Mouse (Mus musculus) kidney, embryonic 16.5 days (tissue): ENCODE measurements around the gene Stk24. TPM values are rescaled to one million over a fixed set of nuclear protein-coding genes. Genes with fewer than 3 reads are reported as not detected.

ENCODE experiments used
- ATAC-seq: fragments of 200-750 bp; cut with Nextera tagmentation; 2 replicates; pipeline ENCODE4 v1.8.0; 2017; ENCODE audit warnings: moderate TSS enrichment; ENCODE audit not compliant: low FRiP score, low TSS enrichment
- H3K27ac ChIP-seq: fragments of 300-500 bp; sonication (generic); 2 replicates; pipeline ENCODE4 v1.5.1; 2014; ENCODE audit warnings: low read length
- H3K27me3 ChIP-seq: fragments of 300-500 bp; sonication (generic); 2 replicates; pipeline ENCODE4 v1.6.1; 2014; ENCODE audit warnings: low read length, control low read depth, mixed read lengths; ENCODE audit not compliant: insufficient read depth
- H3K36me3 ChIP-seq: fragments of 300-500 bp; sonication (generic); 2 replicates; pipeline ENCODE4 v1.6.1; 2014; ENCODE audit warnings: low read length, control low read depth, mixed read lengths; ENCODE audit not compliant: insufficient read depth
- H3K4me1 ChIP-seq: fragments of 300-500 bp; sonication (generic); 2 replicates; pipeline ENCODE4 v1.6.1; 2014; ENCODE audit warnings: low read length, control low read depth, mixed read lengths; ENCODE audit not compliant: insufficient read depth
- H3K4me2 ChIP-seq: fragments of 300-500 bp; sonication (generic); replicated peaks from 2 replicates; pipeline ENCODE4 v1.6.1; 2014; ENCODE audit warnings: low read depth, low read length
- H3K4me3 ChIP-seq: fragments of 300-500 bp; sonication (generic); 2 replicates; pipeline ENCODE4 v1.5.1; 2014; ENCODE audit warnings: mild to moderate bottlenecking, low read length
- H3K9ac ChIP-seq: fragments of 300-500 bp; sonication (generic); replicated peaks from 2 replicates; pipeline ENCODE4 v1.6.1; 2014; ENCODE audit warnings: low read length
- H3K9me3 ChIP-seq: fragments of 300-500 bp; sonication (generic); 2 replicates; pipeline ENCODE4 v1.6.1; 2016; ENCODE audit warnings: low read length, control low read depth
- WGBS: fragments of 180-500 bp; shearing (Covaris S2); extraction: QIAGEN DNeasy Blood & Tissue Kit; methylation state at CpG from one replicate; pipeline ENCODE4 v1.1.7; 2014; 5-methylcytosine and 5-hydroxymethylcytosine counted together
- polyA plus RNA-seq: library from polyadenylated mRNA; unstranded; fragments of >200 nt; fragmentation: Nextera tagmentation; extraction: Ambion mirVana; gene quantifications from 2 replicates; pipeline ENCODE4 v1.2.1, GENCODE M21; 2015

The Stk24 gene
- polyA plus RNA-seq, 1 experiment from 2014 or later: 34.8 TPM

- no peak overlapping the region for H3K9ac ChIP-seq
- H3K4me1 ChIP-seq: no peaks in the 10 kb centered on the region
- 94% methylated on average over 8 of the region's 8 CpGs for WGBS
- H3K4me2 ChIP-seq: no peak overlapping the region
- no peak overlapping the region for H3K4me3 ChIP-seq
- peaks cover 67% of the 10 kb centered on the region for H3K36me3 ChIP-seq
- H3K27ac ChIP-seq: no peak overlapping the region
- ATAC-seq: no peak
- no peaks in the 10 kb centered on the region for H3K9me3 ChIP-seq
- no peaks in the 10 kb centered on the region for H3K27me3 ChIP-seq
These were observed 87.9 kb downstream of the Stk24 start for GRCm38 (mm10) chr14:121291881-121292280.

GRCm38 (mm10) chr14:121285379-121286120 is 94.3 kb downstream of the Stk24 start:
- Histone ChIP-seq H3K4me1 (no peaks in the 10 kb centered on the region), H3K4me2 (no peak overlapping the region), H3K27me3 (no peaks in the 10 kb centered on the region), H3K27ac (no peak overlapping the region), H3K9ac (no peak overlapping the region), H3K36me3 (peaks cover 64% of the 10 kb centered on the region), H3K4me3 (no peak overlapping the region), H3K9me3 (no peaks in the 10 kb centered on the region)
- WGBS: 92% methylated on average over 14 of the region's 14 CpGs
- ATAC-seq: no peak

- no peak overlapping the region for H3K27ac ChIP-seq
These were observed 98.5 kb downstream of the Stk24 start for GRCm38 (mm10) chr14:121281336-121281710.

GRCm38 (mm10) chr14:121280601-121281335 is 99.0 kb downstream of the Stk24 start:
- no peak overlapping the region for H3K9ac ChIP-seq
- WGBS: 81% methylated on average over 16 of the region's 16 CpGs
- no peak for ATAC-seq
- H3K9me3 ChIP-seq: no peaks in the 10 kb centered on the region
- no peaks in the 10 kb centered on the region for H3K4me1 ChIP-seq
- no peaks in the 10 kb centered on the region for H3K27me3 ChIP-seq
- no peak overlapping the region for H3K4me2 ChIP-seq
- peaks cover 53% of the 10 kb centered on the region for H3K36me3 ChIP-seq
- no peak overlapping the region for H3K27ac ChIP-seq
- H3K4me3 ChIP-seq: no peak overlapping the region

More at GRCm38 (mm10) chr14:121281336-121281710, 98.5 kb downstream of the Stk24 start:
- no peaks in the 10 kb centered on the region for H3K4me1 ChIP-seq
- ATAC-seq: no peak
- peaks cover 54% of the 10 kb centered on the region for H3K36me3 ChIP-seq
- H3K4me2 ChIP-seq: no peak overlapping the region
- H3K9me3 ChIP-seq: no peaks in the 10 kb centered on the region
- H3K9ac ChIP-seq: no peak overlapping the region
- no peak overlapping the region for H3K4me3 ChIP-seq
- H3K27me3 ChIP-seq: no peaks in the 10 kb centered on the region

- 31% methylated on average over 6 of the region's 6 CpGs for WGBS
- peak; percentile 72 for ATAC-seq
These were observed 100.7 kb downstream of the Stk24 start for GRCm38 (mm10) chr14:121279106-121279505.

GRCm38 (mm10) chr14:121276016-121276415 is 103.8 kb downstream of the Stk24 start:
- H3K4me3 ChIP-seq: no peak overlapping the region
- no peaks in the 10 kb centered on the region for H3K27me3 ChIP-seq
- H3K36me3 ChIP-seq: peaks cover 56% of the 10 kb centered on the region
- H3K9me3 ChIP-seq: no peaks in the 10 kb centered on the region
- 55% methylated on average over 10 of the region's 10 CpGs for WGBS
- no peak overlapping the region for H3K9ac ChIP-seq
- H3K4me2 ChIP-seq: no peak overlapping the region
- ATAC-seq: no peak
- H3K27ac ChIP-seq: no peak overlapping the region
- no peaks in the 10 kb centered on the region for H3K4me1 ChIP-seq

More at GRCm38 (mm10) chr14:121279106-121279505, 100.7 kb downstream of the Stk24 start:
- Histone ChIP-seq H3K9ac (no peak overlapping the region), H3K4me1 (no peaks in the 10 kb centered on the region), H3K9me3 (no peaks in the 10 kb centered on the region), H3K27ac (no peak overlapping the region), H3K36me3 (peaks cover 48% of the 10 kb centered on the region), H3K4me3 (no peak overlapping the region), H3K27me3 (no peaks in the 10 kb centered on the region), H3K4me2 (no peak overlapping the region)

- Histone ChIP-seq H3K9me3 (no peaks in the 10 kb centered on the region), H3K4me3 (no peak overlapping the region), H3K27ac (no peak overlapping the region), H3K36me3 (peaks cover 60% of the 10 kb centered on the region), H3K4me1 (no peaks in the 10 kb centered on the region), H3K4me2 (no peak overlapping the region), H3K27me3 (no peaks in the 10 kb centered on the region), H3K9ac (no peak overlapping the region)
- ATAC-seq: no peak
- 87% methylated on average over 12 of the region's 12 CpGs for WGBS
These were observed 104.8 kb downstream of the Stk24 start for GRCm38 (mm10) chr14:121274985-121275384.

- Histone ChIP-seq H3K27me3 (no peaks in the 10 kb centered on the region), H3K9me3 (no peaks in the 10 kb centered on the region), H3K27ac (no peak overlapping the region), H3K4me3 (no peak overlapping the region), H3K9ac (no peak overlapping the region), H3K4me1 (no peaks in the 10 kb centered on the region), H3K4me2 (no peak overlapping the region), H3K36me3 (peaks cover 58% of the 10 kb centered on the region)
- WGBS: 87% methylated on average over 6 of the region's 6 CpGs
- ATAC-seq: no peak
These were observed 109.3 kb downstream of the Stk24 start for GRCm38 (mm10) chr14:121270490-121270889.

- Histone ChIP-seq H3K4me3 (no peak overlapping the region), H3K27ac (no peak overlapping the region), H3K9ac (no peak overlapping the region), H3K4me1 (0 out of 2 replicates have a peak, but pooled peaks cover 2% of the 10 kb centered on the region), H3K36me3 (peaks cover 50% of the 10 kb centered on the region), H3K9me3 (no peaks in the 10 kb centered on the region), H3K4me2 (no peak overlapping the region), H3K27me3 (no peaks in the 10 kb centered on the region)
- 93% methylated on average over 8 of the region's 8 CpGs for WGBS
- ATAC-seq: no peak
These were observed 112.0 kb downstream of the Stk24 start for GRCm38 (mm10) chr14:121267801-121268200.

GRCm38 (mm10) chr14:121264453-121264852 is 115.4 kb downstream of the Stk24 start:
- Histone ChIP-seq H3K36me3 (peaks cover 23% of the 10 kb centered on the region; the same call in 1 of the 2 replicates), H3K4me1 (0 out of 2 replicates have a peak, but pooled peaks cover 2% of the 10 kb centered on the region), H3K9ac (no peak overlapping the region), H3K4me2 (no peak overlapping the region), H3K27ac (no peak overlapping the region), H3K4me3 (no peak overlapping the region), H3K27me3 (no peaks in the 10 kb centered on the region), H3K9me3 (no peaks in the 10 kb centered on the region)
- WGBS: 84% methylated on average over 6 of the region's 6 CpGs
- no peak for ATAC-seq
